Mouse (Mus musculus): ENCODE measurements at regions not wholly inside any gene's neighbourhood (a gene's known extent, or its start where the extent isn't known, plus 50 kb on each side); places are given as distances from the start of the nearest gene placed in this dataset.

GRCm38 (mm10) chr7:83056101-83056935 is 189.2 kb downstream of the Mex3b start:
- peak; percentile 35 for DNase-seq (ENCODE audit: low read depth)
- no peak for TF ChIP-seq POLR2A (IDR thresholded peaks at IDR 0.05; ENCODE audit: borderline replicate concordance, extremely low read depth, insufficient read depth, insufficient read length, poor library complexity, severe bottlenecking)
- TF ChIP-seq CTCF (IDR thresholded peaks at IDR 0.05; ENCODE audit: borderline replicate concordance, extremely low read depth, insufficient read depth, insufficient read length): no peak

GRCm38 (mm10) chr7:83060318-83060717 is 193.2 kb downstream of the Mex3b start:
- TF ChIP-seq CTCF (IDR thresholded peaks at IDR 0.05; ENCODE audit: borderline replicate concordance, extremely low read depth, insufficient read depth, insufficient read length) (no peak), POLR2A (IDR thresholded peaks at IDR 0.05; ENCODE audit: borderline replicate concordance, extremely low read depth, insufficient read depth, insufficient read length, poor library complexity, severe bottlenecking) (no peak)
- no peak for DNase-seq (ENCODE audit: low read depth)

GRCm38 (mm10) chr7:83060733-83061132 is 193.6 kb downstream of the Mex3b start:
- TF ChIP-seq CTCF (IDR thresholded peaks at IDR 0.05; ENCODE audit: borderline replicate concordance, extremely low read depth, insufficient read depth, insufficient read length) (no peak), POLR2A (IDR thresholded peaks at IDR 0.05; ENCODE audit: borderline replicate concordance, extremely low read depth, insufficient read depth, insufficient read length, poor library complexity, severe bottlenecking) (no peak)
- no peak for DNase-seq (ENCODE audit: low read depth)

GRCm38 (mm10) chr7:83061197-83061893 is 194.2 kb downstream of the Mex3b start:
- DNase-seq (ENCODE audit: low read depth): no peak
- TF ChIP-seq CTCF (IDR thresholded peaks at IDR 0.05; ENCODE audit: borderline replicate concordance, extremely low read depth, insufficient read depth, insufficient read length): no peak
- TF ChIP-seq POLR2A (IDR thresholded peaks at IDR 0.05; ENCODE audit: borderline replicate concordance, extremely low read depth, insufficient read depth, insufficient read length, poor library complexity, severe bottlenecking): no peak

GRCm38 (mm10) chr7:83061894-83062477 is 194.9 kb downstream of the Mex3b start:
- TF ChIP-seq POLR2A (IDR thresholded peaks at IDR 0.05; ENCODE audit: borderline replicate concordance, extremely low read depth, insufficient read depth, insufficient read length, poor library complexity, severe bottlenecking) (no peak), CTCF (IDR thresholded peaks at IDR 0.05; ENCODE audit: borderline replicate concordance, extremely low read depth, insufficient read depth, insufficient read length) (no peak)
- no peak for DNase-seq (ENCODE audit: low read depth)

- no peak for DNase-seq (ENCODE audit: low read depth)
- no peak for TF ChIP-seq CTCF (IDR thresholded peaks at IDR 0.05; ENCODE audit: borderline replicate concordance, extremely low read depth, insufficient read depth, insufficient read length)
- TF ChIP-seq POLR2A (IDR thresholded peaks at IDR 0.05; ENCODE audit: borderline replicate concordance, extremely low read depth, insufficient read depth, insufficient read length, poor library complexity, severe bottlenecking): no peak
Measured at GRCm38 (mm10) chr7:83063559-83063958, 196.4 kb downstream of the Mex3b start.

- no peak for DNase-seq (ENCODE audit: low read depth)
- TF ChIP-seq POLR2A (IDR thresholded peaks at IDR 0.05; ENCODE audit: borderline replicate concordance, extremely low read depth, insufficient read depth, insufficient read length, poor library complexity, severe bottlenecking): no peak
- TF ChIP-seq CTCF (IDR thresholded peaks at IDR 0.05; ENCODE audit: borderline replicate concordance, extremely low read depth, insufficient read depth, insufficient read length): no peak
Measured at GRCm38 (mm10) chr7:83065341-83065740, 198.2 kb downstream of the Mex3b start.

- TF ChIP-seq CTCF (IDR thresholded peaks at IDR 0.05; ENCODE audit: borderline replicate concordance, extremely low read depth, insufficient read depth, insufficient read length) (no peak), POLR2A (IDR thresholded peaks at IDR 0.05; ENCODE audit: borderline replicate concordance, extremely low read depth, insufficient read depth, insufficient read length, poor library complexity, severe bottlenecking) (no peak)
- peak; percentile 77 for DNase-seq (ENCODE audit: low read depth)
Measured at GRCm38 (mm10) chr7:83074399-83074970, 207.4 kb downstream of the Mex3b start.

- TF ChIP-seq POLR2A (IDR thresholded peaks at IDR 0.05; ENCODE audit: borderline replicate concordance, extremely low read depth, insufficient read depth, insufficient read length, poor library complexity, severe bottlenecking): no peak
- TF ChIP-seq CTCF (IDR thresholded peaks at IDR 0.05; ENCODE audit: borderline replicate concordance, extremely low read depth, insufficient read depth, insufficient read length): no peak
- DNase-seq (ENCODE audit: low read depth): no peak
Measured at GRCm38 (mm10) chr7:83075159-83075952, 208.2 kb downstream of the Mex3b start.

- TF ChIP-seq CTCF (IDR thresholded peaks at IDR 0.05; ENCODE audit: borderline replicate concordance, extremely low read depth, insufficient read depth, insufficient read length) (no peak), POLR2A (IDR thresholded peaks at IDR 0.05; ENCODE audit: borderline replicate concordance, extremely low read depth, insufficient read depth, insufficient read length, poor library complexity, severe bottlenecking) (no peak)
- peak; percentile 83 for DNase-seq (ENCODE audit: low read depth)
Measured at GRCm38 (mm10) chr7:83077035-83077918, 210.1 kb downstream of the Mex3b start.

All from brain, embryonic 14.5 days (tissue).